Mouse (Mus musculus): ENCODE measurements around the gene Lonrf2.

- no peak for TF ChIP-seq GATA1 (IDR thresholded peaks at IDR 0.05; ENCODE audit: low read length)
- TF ChIP-seq TAL1 (IDR thresholded peaks at IDR 0.05; ENCODE audit: low read length) = no peak
These were observed 44.9 kb upstream of the Lonrf2 start for GRCm38 (mm10) chr1:38881366-38881765.
